8 mouse cellular contexts compared by ENCODE assay signal in the genomic region with DNA sequence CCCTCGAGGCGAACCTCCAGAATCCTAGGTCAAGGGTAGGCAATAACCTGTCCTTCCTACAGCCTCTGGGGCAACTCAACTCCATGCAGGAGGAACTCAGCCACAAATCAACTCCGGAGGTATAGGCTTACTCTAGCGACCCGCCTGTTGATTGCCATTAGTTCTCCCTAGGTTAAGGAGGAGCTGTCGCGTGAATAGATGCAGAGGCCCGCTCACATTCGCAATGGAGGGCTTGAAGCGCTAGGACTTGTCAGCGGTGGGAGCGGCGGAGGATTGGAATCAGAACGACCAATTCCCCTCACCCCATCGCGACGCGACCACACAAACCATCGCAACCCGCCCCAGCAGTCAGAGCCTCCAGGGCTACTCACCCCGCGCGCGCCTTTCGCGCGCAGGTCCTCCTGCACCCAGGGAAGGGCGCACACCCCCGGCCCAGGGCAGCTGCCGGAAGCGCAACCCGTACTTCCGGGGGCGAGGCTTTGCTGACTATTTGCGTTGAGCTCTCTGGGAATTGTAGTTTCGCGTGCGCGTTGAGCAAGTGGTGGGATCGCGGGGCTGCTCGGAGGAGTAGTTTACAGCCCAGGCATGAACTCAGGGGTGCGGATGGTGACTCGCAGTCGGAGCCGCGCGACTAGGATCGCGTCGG. TPM values are rescaled to one million over a fixed set of nuclear protein-coding genes. Genes with fewer than 3 reads are reported as not detected.
DNase-seq lines count a peak whose midpoint lies in the region; ATAC-seq lines count a peak whose summit lies in the region.

TSS of gene Tsc2 (minus strand) at position 464 of the 646 bp plus-strand sequence.
TSS of gene Nthl1 (plus strand) at position 514 of the 646 bp plus-strand sequence.

- DNase-seq in WW6 (ENCODE audit: low read depth, low spot score) = peak; percentile 79
- DNase-seq in cerebellum, postnatal 36 days = peak; percentile 77 to 79
- DNase-seq in frontal cortex, postnatal 36 days (ENCODE audit: low spot score in 2 of 2) = peak; percentile 82 to 84
- peak; percentile 89 for DNase-seq in hindbrain, embryonic 14.5 days (ENCODE audit: low spot score)
- DNase-seq in layer of hippocampus, postnatal 25 days (ENCODE audit: extremely low spot score in 1 of 2, low spot score in 1 of 2) = peak; percentile 70 to 72
- peak; percentile 88 for DNase-seq in lung, postnatal 25 days (ENCODE audit: low spot score)
- peak; percentile 90 for DNase-seq in retina, embryonic 14.5 days (ENCODE audit: low spot score)
- DNase-seq in thymus, postnatal 36 days = peak; percentile 87 to 92

- H3K4me3 ChIP-seq in hindbrain, embryonic 14.5 days (replicated peaks; ENCODE audit: low read length) = peak within 1 kb of the TSS; percentile 63

- H3K4me2 ChIP-seq in hindbrain, embryonic 14.5 days (replicated peaks) = peak within 1 kb of the TSS; percentile 91

- H3K36me3 ChIP-seq in hindbrain, embryonic 14.5 days (replicated peaks; ENCODE audit: control insufficient read depth, insufficient read depth) = peaks cover 38% of the 10 kb centered on the region

- H3K9ac ChIP-seq in hindbrain, embryonic 14.5 days = peak within 1 kb of the TSS; percentile 75

- WGBS in hindbrain, embryonic 14.5 days = 1% methylated on average over 51 of the region's 51 CpGs

- peak within 1 kb of the TSS; percentile 78 for H3K27ac ChIP-seq in hindbrain, embryonic 14.5 days

- no peaks in the 10 kb centered on the region for H3K9me3 ChIP-seq in hindbrain, embryonic 14.5 days (ENCODE audit: control insufficient read depth, low read length)

- peaks cover 18% of the 10 kb centered on the region for H3K4me1 ChIP-seq in hindbrain, embryonic 14.5 days (replicated peaks; ENCODE audit: control insufficient read depth, insufficient read depth, low read length)

- ATAC-seq in hindbrain, embryonic 14.5 days (ENCODE audit: low FRiP score) = peak; percentile 90

- no peaks in the 10 kb centered on the region for H3K27me3 ChIP-seq in hindbrain, embryonic 14.5 days (ENCODE audit: control insufficient read depth, insufficient read depth, low read length)

RNA-seq across cellular contexts. Expression of gene Tsc2, which starts in this region (rescaled TPM):
- 74.7 and 76.7 TPM in 2 replicates for polyA plus RNA-seq in hindbrain, embryonic 14.5 days (2014; fragmentation: Nextera tagmentation; extraction: Ambion mirVana)
- total RNA-seq in layer of hippocampus, postnatal 25 days (2021) = 100 to 1,000 TPM; 150 to 186 TPM

RNA-seq across cellular contexts. Expression of gene Nthl1, which starts in this region (rescaled TPM):
- polyA plus RNA-seq in hindbrain, embryonic 14.5 days (2014; fragmentation: Nextera tagmentation; extraction: Ambion mirVana) = 7.8 and 8.2 TPM in 2 replicates
- 1 to 10 TPM; 3.3 to 4.7 TPM for total RNA-seq in layer of hippocampus, postnatal 25 days (2021)

Comparison
In these comparisons a context has a peak if more than half of its experiments do, and no peak if none do; other contexts are left out.
1. Peak in every context shown above with its lines: DNase-seq, ATAC-seq, H3K4me3 ChIP-seq and H3K27ac ChIP-seq.